Mouse (Mus musculus): Measurements from ENCODE around the gene E130114P18Rik. TPM values are rescaled to one million over a fixed set of nuclear protein-coding genes. Genes with fewer than 3 reads are reported as not detected.

E130114P18Rik gene
- polyA plus RNA-seq, 1 experiment from 2014 or later, result 2.5 TPM

GRCm38 (mm10) chr4:97793931-97794330 lies 16.1 kb upstream of the E130114P18Rik start:
- 85% methylated on average over 10 of the region's 10 CpGs for WGBS
- Histone ChIP-seq H3K27me3 (ENCODE audit: control insufficient read depth, insufficient read depth, low read length) (no peaks in the 10 kb centered on the region), H3K27ac (ENCODE audit: low read length) (no peak overlapping the region), H3K4me2 (ENCODE audit: low read depth, low read length) (no peak overlapping the region), H3K9ac (ENCODE audit: low read length) (no peak overlapping the region), H3K36me3 (ENCODE audit: control insufficient read depth, insufficient read depth, low read length) (peaks cover 5% of the 10 kb centered on the region; the same call in 1 of the 2 replicates), H3K9me3 (replicated peaks; ENCODE audit: control insufficient read depth, low read length) (no peaks in the 10 kb centered on the region), H3K4me1 (ENCODE audit: control insufficient read depth, insufficient read depth, low read length) (peaks cover 15% of the 10 kb centered on the region; the same call in 1 of the 2 replicates), H3K4me3 (replicated peaks; ENCODE audit: low read length) (no peak overlapping the region)
- no peak for ATAC-seq (ENCODE audit: insufficient read depth, low FRiP score)

GRCm38 (mm10) chr4:97788537-97788936 lies 10.7 kb upstream of the E130114P18Rik start:
- H3K9ac ChIP-seq (ENCODE audit: low read length), result no peak overlapping the region
- no peaks in the 10 kb centered on the region for H3K9me3 ChIP-seq (replicated peaks; ENCODE audit: control insufficient read depth, low read length)
- no peaks in the 10 kb centered on the region for H3K27me3 ChIP-seq (ENCODE audit: control insufficient read depth, insufficient read depth, low read length)
- peaks cover 21% of the 10 kb centered on the region for H3K4me1 ChIP-seq (ENCODE audit: control insufficient read depth, insufficient read depth, low read length)
- no peak overlapping the region for H3K27ac ChIP-seq (ENCODE audit: low read length)
- H3K4me3 ChIP-seq (replicated peaks; ENCODE audit: low read length), result no peak overlapping the region
- H3K4me2 ChIP-seq (ENCODE audit: low read depth, low read length), result no peak overlapping the region; the same call in 1 of the 2 replicates
- H3K36me3 ChIP-seq (ENCODE audit: control insufficient read depth, insufficient read depth, low read length), result peaks cover under 1% of the 10 kb centered on the region; the same call in 1 of the 2 replicates
- ATAC-seq (ENCODE audit: insufficient read depth, low FRiP score), result no peak
- 62% methylated on average over 4 of the region's 4 CpGs for WGBS

DNA sequence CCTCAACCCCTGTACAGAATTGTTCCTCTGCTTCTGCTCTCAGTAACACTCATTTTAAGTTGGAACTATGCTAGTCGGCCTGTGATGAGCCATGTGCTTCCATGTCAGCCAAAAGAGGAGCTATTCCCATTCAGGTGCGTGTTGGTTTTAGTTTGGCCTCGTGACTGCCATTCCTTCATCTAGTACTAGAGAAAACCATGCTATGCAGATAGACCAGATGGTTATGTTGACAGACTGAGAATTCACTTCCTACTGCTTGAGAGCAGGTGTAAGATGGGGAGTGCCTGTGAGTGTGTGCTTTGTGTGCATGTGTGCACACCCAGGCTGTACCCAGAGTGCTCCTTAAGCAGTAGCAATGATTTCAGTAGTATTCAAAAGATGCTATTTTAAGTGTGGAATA lies 9.6 kb upstream of the E130114P18Rik start:
- H3K9ac ChIP-seq (ENCODE audit: low read length), result no peak overlapping the region
- no peak overlapping the region for H3K27ac ChIP-seq (ENCODE audit: low read length)
- ATAC-seq (ENCODE audit: insufficient read depth, low FRiP score), result peak; percentile 53; the same call in 1 of the 2 replicates
- H3K36me3 ChIP-seq (ENCODE audit: control insufficient read depth, insufficient read depth, low read length), result peaks cover 7% of the 10 kb centered on the region
- WGBS, result 85% methylated on average over 3 of the region's 3 CpGs
- no peaks in the 10 kb centered on the region for H3K9me3 ChIP-seq (replicated peaks; ENCODE audit: control insufficient read depth, low read length)
- H3K4me2 ChIP-seq (ENCODE audit: low read depth, low read length), result no peak overlapping the region
- H3K27me3 ChIP-seq (ENCODE audit: control insufficient read depth, insufficient read depth, low read length), result no peaks in the 10 kb centered on the region
- H3K4me1 ChIP-seq (ENCODE audit: control insufficient read depth, insufficient read depth, low read length), result peaks cover 21% of the 10 kb centered on the region
- H3K4me3 ChIP-seq (replicated peaks; ENCODE audit: low read length), result no peak overlapping the region

- no peaks in the 10 kb centered on the region for H3K27me3 ChIP-seq (ENCODE audit: control insufficient read depth, insufficient read depth, low read length)
- H3K27ac ChIP-seq (ENCODE audit: low read length), result no peak overlapping the region
- H3K9ac ChIP-seq (ENCODE audit: low read length), result no peak overlapping the region
- no peak overlapping the region for H3K4me3 ChIP-seq (replicated peaks; ENCODE audit: low read length)
- peaks cover 21% of the 10 kb centered on the region for H3K4me1 ChIP-seq (ENCODE audit: control insufficient read depth, insufficient read depth, low read length)
- whole genome bisulfite sequencing, result 59% methylated on average over 8 of the region's 8 CpGs
- no peak overlapping the region for H3K4me2 ChIP-seq (ENCODE audit: low read depth, low read length)
- H3K9me3 ChIP-seq (replicated peaks; ENCODE audit: control insufficient read depth, low read length), result no peaks in the 10 kb centered on the region
- peaks cover 7% of the 10 kb centered on the region for H3K36me3 ChIP-seq (ENCODE audit: control insufficient read depth, insufficient read depth, low read length)
- ATAC-seq (ENCODE audit: insufficient read depth, low FRiP score), result no peak
Measured at GRCm38 (mm10) chr4:97786571-97786970, 8.7 kb upstream of the E130114P18Rik start.

GRCm38 (mm10) chr4:97785547-97786271 lies 7.8 kb upstream of the E130114P18Rik start:
- Histone ChIP-seq H3K9me3 (replicated peaks; ENCODE audit: control insufficient read depth, low read length) (no peaks in the 10 kb centered on the region), H3K4me2 (ENCODE audit: low read depth, low read length) (no peak overlapping the region), H3K27me3 (ENCODE audit: control insufficient read depth, insufficient read depth, low read length) (no peaks in the 10 kb centered on the region), H3K4me1 (ENCODE audit: control insufficient read depth, insufficient read depth, low read length) (peaks cover 21% of the 10 kb centered on the region), H3K9ac (ENCODE audit: low read length) (no peak overlapping the region), H3K27ac (ENCODE audit: low read length) (no peak overlapping the region), H3K36me3 (ENCODE audit: control insufficient read depth, insufficient read depth, low read length) (peaks cover 7% of the 10 kb centered on the region), H3K4me3 (replicated peaks; ENCODE audit: low read length) (no peak overlapping the region)
- ATAC-seq (ENCODE audit: insufficient read depth, low FRiP score), result no peak
- WGBS, result 80% methylated on average over 8 of the region's 8 CpGs

- H3K9ac ChIP-seq (ENCODE audit: low read length), result no peak overlapping the region
- no peaks in the 10 kb centered on the region for H3K9me3 ChIP-seq (replicated peaks; ENCODE audit: control insufficient read depth, low read length)
- H3K27me3 ChIP-seq (ENCODE audit: control insufficient read depth, insufficient read depth, low read length), result no peaks in the 10 kb centered on the region
- no peak for ATAC-seq (ENCODE audit: insufficient read depth, low FRiP score)
- H3K4me2 ChIP-seq (ENCODE audit: low read depth, low read length), result no peak overlapping the region
- H3K27ac ChIP-seq (ENCODE audit: low read length), result no peak overlapping the region
- H3K36me3 ChIP-seq (ENCODE audit: control insufficient read depth, insufficient read depth, low read length), result peaks cover 7% of the 10 kb centered on the region
- H3K4me1 ChIP-seq (ENCODE audit: control insufficient read depth, insufficient read depth, low read length), result peaks cover 12% of the 10 kb centered on the region
- WGBS, result 79% methylated on average over 11 of the region's 11 CpGs
- H3K4me3 ChIP-seq (replicated peaks; ENCODE audit: low read length), result no peak overlapping the region
Measured at GRCm38 (mm10) chr4:97784236-97784635, 6.4 kb upstream of the E130114P18Rik start.

- WGBS, result 94% methylated on average over 26 of the region's 26 CpGs
Measured at GRCm38 (mm10) chr4:97783073-97783879, 5.4 kb upstream of the E130114P18Rik start.

GRCm38 (mm10) chr4:97782497-97782896 lies 4.6 kb upstream of the E130114P18Rik start:
- Histone ChIP-seq H3K9me3 (replicated peaks; ENCODE audit: control insufficient read depth, low read length) (no peaks in the 10 kb centered on the region), H3K4me2 (ENCODE audit: low read depth, low read length) (no peak overlapping the region), H3K4me1 (ENCODE audit: control insufficient read depth, insufficient read depth, low read length) (peaks cover 7% of the 10 kb centered on the region), H3K9ac (ENCODE audit: low read length) (no peak overlapping the region), H3K27me3 (ENCODE audit: control insufficient read depth, insufficient read depth, low read length) (no peaks in the 10 kb centered on the region), H3K36me3 (ENCODE audit: control insufficient read depth, insufficient read depth, low read length) (peaks cover 7% of the 10 kb centered on the region), H3K4me3 (replicated peaks; ENCODE audit: low read length) (no peak overlapping the region), H3K27ac (ENCODE audit: low read length) (no peak overlapping the region)
- ATAC-seq (ENCODE audit: insufficient read depth, low FRiP score), result no peak
- 94% methylated on average over 6 of the region's 6 CpGs for WGBS

More at GRCm38 (mm10) chr4:97783073-97783879, 5.4 kb upstream of the E130114P18Rik start:
- Histone ChIP-seq H3K9me3 (replicated peaks; ENCODE audit: control insufficient read depth, low read length) (no peaks in the 10 kb centered on the region), H3K36me3 (ENCODE audit: control insufficient read depth, insufficient read depth, low read length) (peaks cover 7% of the 10 kb centered on the region), H3K4me2 (ENCODE audit: low read depth, low read length) (no peak overlapping the region), H3K4me3 (replicated peaks; ENCODE audit: low read length) (no peak overlapping the region), H3K27me3 (ENCODE audit: control insufficient read depth, insufficient read depth, low read length) (no peaks in the 10 kb centered on the region), H3K9ac (ENCODE audit: low read length) (no peak overlapping the region), H3K4me1 (ENCODE audit: control insufficient read depth, insufficient read depth, low read length) (peaks cover 9% of the 10 kb centered on the region), H3K27ac (ENCODE audit: low read length) (no peak overlapping the region)
- no peak for ATAC-seq (ENCODE audit: insufficient read depth, low FRiP score)

- 90% methylated on average over 3 of the region's 3 CpGs for WGBS
- Histone ChIP-seq H3K4me2 (ENCODE audit: low read depth, low read length) (no peak overlapping the region), H3K27me3 (ENCODE audit: control insufficient read depth, insufficient read depth, low read length) (no peaks in the 10 kb centered on the region), H3K27ac (ENCODE audit: low read length) (no peak overlapping the region), H3K4me1 (ENCODE audit: control insufficient read depth, insufficient read depth, low read length) (peaks cover 3% of the 10 kb centered on the region), H3K9ac (ENCODE audit: low read length) (no peak overlapping the region), H3K36me3 (ENCODE audit: control insufficient read depth, insufficient read depth, low read length) (peaks cover 7% of the 10 kb centered on the region), H3K9me3 (replicated peaks; ENCODE audit: control insufficient read depth, low read length) (no peaks in the 10 kb centered on the region), H3K4me3 (replicated peaks; ENCODE audit: low read length) (no peak overlapping the region)
- ATAC-seq (ENCODE audit: insufficient read depth, low FRiP score), result no peak
Measured at GRCm38 (mm10) chr4:97782069-97782468, 4.2 kb upstream of the E130114P18Rik start.

Data from stomach, embryonic 16.5 days (tissue).